Mouse (Mus musculus): ENCODE results near the gene Gorasp2. TPM values are rescaled to one million over a fixed set of nuclear protein-coding genes. Genes with fewer than 3 reads are reported as not detected.
A peak's percentile ranks its signal among the peaks of the same experiment; 100 is the strongest.

Gene Gorasp2
- 78.5 and 84.3 TPM in 2 replicates for polyA plus RNA-seq (2016; fragmentation: Nextera tagmentation; extraction: Ambion mirVana)

GRCm38 (mm10) chr2:70660887-70661714 lies at the start of gene Gorasp2:
Gene Gorasp2, plus strand, starts transcription at chr2:70661576.
- Histone ChIP-seq H3K36me3 (peaks cover 7% of the 10 kb centered on the region; the same call in 1 of the 2 replicates), H3K4me2 (peak within 1 kb of the TSS; percentile 90), H3K9ac (peak within 1 kb of the TSS; percentile 93), H3K27ac (peak within 1 kb of the TSS; percentile 93), H3K4me1 (peaks cover 37% of the 10 kb centered on the region), H3K27me3 (replicated peaks) (peaks cover 11% of the 10 kb centered on the region), H3K9me3 (replicated peaks) (no peaks in the 10 kb centered on the region), H3K4me3 (peak within 1 kb of the TSS; percentile 91)
- WGBS (ENCODE audit: insufficient replicate concordance) = 1% methylated on average over 64 of the region's 64 CpGs
- ATAC-seq = peak; percentile 96

- no peaks in the 10 kb centered on the region for H3K36me3 ChIP-seq
- H3K9ac ChIP-seq = no peak overlapping the region
- 49% methylated on average over 7 of the region's 7 CpGs for WGBS (ENCODE audit: insufficient replicate concordance)
- H3K4me1 ChIP-seq = no peaks in the 10 kb centered on the region
- no peaks in the 10 kb centered on the region for H3K9me3 ChIP-seq (replicated peaks)
- H3K4me2 ChIP-seq = no peak overlapping the region
- no peak overlapping the region for H3K27ac ChIP-seq
- no peak overlapping the region for H3K4me3 ChIP-seq
- H3K27me3 ChIP-seq (replicated peaks) = no peaks in the 10 kb centered on the region
- no peak for ATAC-seq
Measured at GRCm38 (mm10) chr2:70614745-70615351, 46.5 kb upstream of the Gorasp2 start.

- WGBS (ENCODE audit: insufficient replicate concordance) = 59% methylated on average over 2 of the region's 2 CpGs
- no peaks in the 10 kb centered on the region for H3K9me3 ChIP-seq (replicated peaks)
- no peak overlapping the region for H3K4me2 ChIP-seq
- H3K9ac ChIP-seq = no peak overlapping the region
- no peaks in the 10 kb centered on the region for H3K27me3 ChIP-seq (replicated peaks)
- no peak overlapping the region for H3K4me3 ChIP-seq
- no peak for ATAC-seq
- no peaks in the 10 kb centered on the region for H3K4me1 ChIP-seq
- H3K27ac ChIP-seq = no peak overlapping the region
- H3K36me3 ChIP-seq = no peaks in the 10 kb centered on the region
Measured at GRCm38 (mm10) chr2:70616076-70616475, 45.3 kb upstream of the Gorasp2 start.

GRCm38 (mm10) chr2:70616617-70617016 lies 44.8 kb upstream of the Gorasp2 start:
- Histone ChIP-seq H3K4me1 (no peaks in the 10 kb centered on the region), H3K4me3 (no peak overlapping the region), H3K27me3 (replicated peaks) (no peaks in the 10 kb centered on the region), H3K9ac (no peak overlapping the region), H3K36me3 (no peaks in the 10 kb centered on the region), H3K27ac (no peak overlapping the region), H3K4me2 (no peak overlapping the region), H3K9me3 (replicated peaks) (no peaks in the 10 kb centered on the region)
- 59% methylated on average over 3 of the region's 3 CpGs for WGBS (ENCODE audit: insufficient replicate concordance)
- ATAC-seq = no peak

- Histone ChIP-seq H3K27ac (no peak overlapping the region), H3K27me3 (replicated peaks) (no peaks in the 10 kb centered on the region), H3K9ac (no peak overlapping the region), H3K4me3 (no peak overlapping the region), H3K36me3 (no peaks in the 10 kb centered on the region), H3K4me2 (no peak overlapping the region), H3K9me3 (replicated peaks) (no peaks in the 10 kb centered on the region), H3K4me1 (no peaks in the 10 kb centered on the region)
- 77% methylated on average over 6 of the region's 6 CpGs for WGBS (ENCODE audit: insufficient replicate concordance)
- no peak for ATAC-seq
Measured at GRCm38 (mm10) chr2:70619232-70619835, 42.0 kb upstream of the Gorasp2 start.

GRCm38 (mm10) chr2:70620225-70620624 lies 41.2 kb upstream of the Gorasp2 start:
- no peak for ATAC-seq

GRCm38 (mm10) chr2:70622244-70622643 lies 39.1 kb upstream of the Gorasp2 start:
- 37% methylated on average over 4 of the region's 4 CpGs for WGBS (ENCODE audit: insufficient replicate concordance)
- no peak overlapping the region for H3K9ac ChIP-seq

More at GRCm38 (mm10) chr2:70620225-70620624, 41.2 kb upstream of the Gorasp2 start:
- H3K9ac ChIP-seq = no peak overlapping the region
- WGBS (ENCODE audit: insufficient replicate concordance) = 21% methylated on average over 6 of the region's 6 CpGs
- H3K4me3 ChIP-seq = no peak overlapping the region
- H3K27ac ChIP-seq = no peak overlapping the region
- H3K27me3 ChIP-seq (replicated peaks) = no peaks in the 10 kb centered on the region
- H3K9me3 ChIP-seq (replicated peaks) = no peaks in the 10 kb centered on the region
- H3K4me1 ChIP-seq = no peaks in the 10 kb centered on the region
- H3K4me2 ChIP-seq = no peak overlapping the region
- no peaks in the 10 kb centered on the region for H3K36me3 ChIP-seq

GRCm38 (mm10) chr2:70625761-70626160 lies 35.6 kb upstream of the Gorasp2 start:
- Histone ChIP-seq H3K9ac (no peak overlapping the region), H3K4me2 (no peak overlapping the region), H3K36me3 (no peaks in the 10 kb centered on the region), H3K27ac (no peak overlapping the region), H3K4me3 (no peak overlapping the region), H3K27me3 (replicated peaks) (no peaks in the 10 kb centered on the region), H3K4me1 (peaks cover 10% of the 10 kb centered on the region; the same call in 1 of the 2 replicates), H3K9me3 (replicated peaks) (no peaks in the 10 kb centered on the region)
- no peak for ATAC-seq
- WGBS (ENCODE audit: insufficient replicate concordance) = 61% methylated on average over 7 of the region's 7 CpGs

More at GRCm38 (mm10) chr2:70622244-70622643, 39.1 kb upstream of the Gorasp2 start:
- ATAC-seq = no peak
- H3K4me2 ChIP-seq = no peak overlapping the region
- H3K4me1 ChIP-seq = no peaks in the 10 kb centered on the region
- H3K4me3 ChIP-seq = no peak overlapping the region
- no peak overlapping the region for H3K27ac ChIP-seq
- no peaks in the 10 kb centered on the region for H3K36me3 ChIP-seq
- H3K27me3 ChIP-seq (replicated peaks) = no peaks in the 10 kb centered on the region
- H3K9me3 ChIP-seq (replicated peaks) = no peaks in the 10 kb centered on the region

GRCm38 (mm10) chr2:70628397-70628796 lies 33.0 kb upstream of the Gorasp2 start:
- Histone ChIP-seq H3K36me3 (no peaks in the 10 kb centered on the region), H3K9me3 (replicated peaks) (no peaks in the 10 kb centered on the region), H3K27me3 (replicated peaks) (no peaks in the 10 kb centered on the region), H3K4me1 (peaks cover 10% of the 10 kb centered on the region; the same call in 1 of the 2 replicates), H3K4me2 (no peak overlapping the region), H3K4me3 (no peak overlapping the region), H3K9ac (no peak overlapping the region), H3K27ac (no peak overlapping the region)
- ATAC-seq = 0 out of 2 replicates have a peak, but pooled peaks have one; percentile 30
- 46% methylated on average over 12 of the region's 12 CpGs for WGBS (ENCODE audit: insufficient replicate concordance)

- no peak overlapping the region for H3K27ac ChIP-seq
- no peak overlapping the region for H3K4me3 ChIP-seq
Measured at GRCm38 (mm10) chr2:70629339-70629761, 32.0 kb upstream of the Gorasp2 start.

GRCm38 (mm10) chr2:70629921-70630320 lies 31.5 kb upstream of the Gorasp2 start:
- H3K4me1 ChIP-seq = peaks cover 10% of the 10 kb centered on the region; the same call in 1 of the 2 replicates
- no peaks in the 10 kb centered on the region; the same call in 1 of the 2 replicates for H3K27me3 ChIP-seq (replicated peaks)
- no peaks in the 10 kb centered on the region for H3K9me3 ChIP-seq (replicated peaks)
- H3K4me2 ChIP-seq = no peak overlapping the region
- WGBS (ENCODE audit: insufficient replicate concordance) = 58% methylated on average over 3 of the region's 3 CpGs
- no peaks in the 10 kb centered on the region for H3K36me3 ChIP-seq
- no peak overlapping the region for H3K4me3 ChIP-seq
- no peak for ATAC-seq
- H3K27ac ChIP-seq = no peak overlapping the region
- H3K9ac ChIP-seq = no peak overlapping the region

More at GRCm38 (mm10) chr2:70629339-70629761, 32.0 kb upstream of the Gorasp2 start:
- no peak overlapping the region for H3K9ac ChIP-seq
- no peaks in the 10 kb centered on the region for H3K27me3 ChIP-seq (replicated peaks)
- WGBS (ENCODE audit: insufficient replicate concordance) = 31% methylated on average over 10 of the region's 10 CpGs
- no peak overlapping the region for H3K4me2 ChIP-seq
- H3K9me3 ChIP-seq (replicated peaks) = no peaks in the 10 kb centered on the region
- no peak for ATAC-seq
- H3K36me3 ChIP-seq = no peaks in the 10 kb centered on the region
- peaks cover 10% of the 10 kb centered on the region; the same call in 1 of the 2 replicates for H3K4me1 ChIP-seq

- H3K4me3 ChIP-seq = no peak overlapping the region
- H3K27ac ChIP-seq = no peak overlapping the region
- no peak overlapping the region for H3K9ac ChIP-seq
- ATAC-seq = no peak
- no peaks in the 10 kb centered on the region for H3K36me3 ChIP-seq
- no peaks in the 10 kb centered on the region; the same call in 1 of the 2 replicates for H3K27me3 ChIP-seq (replicated peaks)
- H3K9me3 ChIP-seq (replicated peaks) = no peaks in the 10 kb centered on the region
- H3K4me1 ChIP-seq = peaks cover 10% of the 10 kb centered on the region; the same call in 1 of the 2 replicates
- no peak overlapping the region for H3K4me2 ChIP-seq
- WGBS (ENCODE audit: insufficient replicate concordance) = 60% methylated on average over 1 of the region's 1 CpGs
Measured at GRCm38 (mm10) chr2:70631321-70631720, 30.1 kb upstream of the Gorasp2 start.
